Mouse (Mus musculus) MEL (cell line): ENCODE data around the gene Ptprf. TPM values are rescaled to one million over a fixed set of nuclear protein-coding genes. Genes with fewer than 3 reads are reported as not detected.
A peak's percentile ranks its signal among the peaks of the same experiment; 100 is the strongest.

ENCODE experiments used
- DNase-seq: peaks from one replicate; pipeline ENCODE4 v3.0.0; 2011; ENCODE audit warnings: low read depth, low spot score
- H3K27ac ChIP-seq: 2 replicates; pipeline ENCODE4 v1.5.1; 2012; ENCODE audit warnings: low read depth, mild to moderate bottlenecking, control low read depth, low read length, moderate library complexity; ENCODE audit not compliant: control insufficient read depth
- H3K27me3 ChIP-seq, 2 experiments: fragments of 150-350 bp in 1 of 2; sonication (generic) in 1 of 2; 2 replicates each; pipeline ENCODE4 v1.6.1; 2012; ENCODE audit warnings: low read length in 2 of 2, mild to moderate bottlenecking in 2 of 2, improper control_type of control experiment in 1 of 2, moderate library complexity in 1 of 2; ENCODE audit not compliant: insufficient read depth in 2 of 2, control insufficient read depth in 1 of 2
- H3K36me3 ChIP-seq, 2 experiments: 2 replicates each; pipeline ENCODE4 v1.6.1; 2012 to 2014; ENCODE audit warnings: low read length in 2 of 2, improper control_type of control experiment in 1 of 2, inconsistent platforms in 1 of 2, mild to moderate bottlenecking in 1 of 2; ENCODE audit not compliant: insufficient read depth in 2 of 2, control insufficient read depth in 1 of 2
- H3K4me1 ChIP-seq, 2 experiments: fragments of 150-350 bp in 1 of 2; sonication (generic) in 1 of 2; 2 replicates each; pipeline ENCODE4 v1.6.1; 2012; ENCODE audit warnings: low read length in 2 of 2, improper control_type of control experiment in 1 of 2, mild to moderate bottlenecking in 1 of 2; ENCODE audit not compliant: insufficient read depth in 2 of 2, control insufficient read depth in 1 of 2
- H3K4me3 ChIP-seq, 2 experiments: fragments of 150-350 bp in 1 of 2; sonication (generic) in 1 of 2; 2 replicates each; pipeline ENCODE4 v1.5.1; 2012; ENCODE audit warnings: low read depth in 2 of 2, low read length in 2 of 2, mild to moderate bottlenecking in 2 of 2, moderate library complexity in 2 of 2, control low read depth in 1 of 2, improper control_type of control experiment in 1 of 2; ENCODE audit not compliant: control insufficient read depth in 1 of 2, insufficient read depth in 1 of 2
- H3K79me2 ChIP-seq: 2 replicates; pipeline ENCODE4 v1.6.1; 2012; ENCODE audit warnings: mild to moderate bottlenecking, low read length, moderate library complexity; ENCODE audit not compliant: control insufficient read depth, poor library complexity, insufficient read depth
- H3K9ac ChIP-seq: 2 replicates; pipeline ENCODE4 v1.6.1; 2012; ENCODE audit warnings: low read depth, mild to moderate bottlenecking, control low read depth, low read length, moderate library complexity; ENCODE audit not compliant: control insufficient read depth, poor library complexity, severe bottlenecking
- H3K9me3 ChIP-seq: fragments of 150-350 bp; sonication (generic); replicated peaks from 2 replicates; pipeline ENCODE4 v1.6.1; 2012; ENCODE audit warnings: mild to moderate bottlenecking, low read length, improper control_type of control experiment, moderate library complexity; ENCODE audit not compliant: insufficient read depth
- BHLHE40 ChIP-seq: IDR thresholded peaks from 2 replicates; pipeline ENCODE4 v1.6.1; 2012; ENCODE audit warnings: low read depth, mild to moderate bottlenecking, inconsistent platforms, low read length, improper control_type of control experiment, borderline replicate concordance
- CHD2 ChIP-seq: IDR thresholded peaks from 2 replicates; pipeline ENCODE4 v1.6.1; 2011; ENCODE audit warnings: low read length, improper control_type of control experiment
- CTCF ChIP-seq, 3 experiments: IDR thresholded peaks in 2 of 3; conservative IDR thresholded peaks in 1 of 3; 2 replicates each; pipeline ENCODE4 v1.5.1; 2011 to 2012; ENCODE audit warnings: low read length in 3 of 3, low read depth in 2 of 3, mild to moderate bottlenecking in 2 of 3, improper control_type of control experiment in 1 of 3, inconsistent platforms in 1 of 3, mixed read lengths in 1 of 3, moderate library complexity in 1 of 3; ENCODE audit not compliant: control insufficient read depth in 1 of 3, insufficient read depth in 1 of 3, poor library complexity in 1 of 3, severe bottlenecking in 1 of 3
- E2F4 ChIP-seq: IDR thresholded peaks from 2 replicates; pipeline ENCODE4 v1.6.1; 2011; ENCODE audit warnings: low read depth, low read length, improper control_type of control experiment, borderline replicate concordance
- ELF1 ChIP-seq: IDR thresholded peaks from 2 replicates; pipeline ENCODE4 v1.6.1; 2014; ENCODE audit warnings: low read depth, mild to moderate bottlenecking, inconsistent platforms, low read length, improper control_type of control experiment, moderate library complexity
- GATA1 ChIP-seq: IDR thresholded peaks from 2 replicates; pipeline ENCODE4 v1.6.1; 2011; ENCODE audit warnings: low read depth, low read length, improper control_type of control experiment
- JUND ChIP-seq: IDR thresholded peaks from 2 replicates; pipeline ENCODE4 v1.6.1; 2011; ENCODE audit warnings: low read depth, mild to moderate bottlenecking, improper control_type of control experiment, low read length
- MAFK ChIP-seq: IDR thresholded peaks from 2 replicates; pipeline ENCODE4 v1.6.1; 2011; ENCODE audit warnings: low read depth, mild to moderate bottlenecking, low read length, improper control_type of control experiment, borderline replicate concordance
- MAX ChIP-seq: IDR thresholded peaks from 2 replicates; pipeline ENCODE4 v1.6.1; 2011; ENCODE audit warnings: low read length, improper control_type of control experiment
- MAZ ChIP-seq: IDR thresholded peaks from 2 replicates; pipeline ENCODE4 v1.6.1; 2012; ENCODE audit warnings: low read depth, mild to moderate bottlenecking, inconsistent platforms, low read length, improper control_type of control experiment
- MXI1 ChIP-seq: IDR thresholded peaks from 2 replicates; pipeline ENCODE4 v1.6.1; 2011; ENCODE audit warnings: mild to moderate bottlenecking, low read depth, low read length, improper control_type of control experiment
- POLR2A ChIP-seq, 2 experiments: IDR thresholded peaks; 2 replicates each; pipeline ENCODE4 v1.6.1; 2011 to 2012; ENCODE audit warnings: low read length in 2 of 2, mild to moderate bottlenecking in 2 of 2, control low read depth in 1 of 2, improper control_type of control experiment in 1 of 2, low read depth in 1 of 2, moderate library complexity in 1 of 2; ENCODE audit not compliant: control insufficient read depth in 1 of 2, insufficient read depth in 1 of 2, poor library complexity in 1 of 2
- RCOR1 ChIP-seq: IDR thresholded peaks from 2 replicates; pipeline ENCODE4 v1.6.1; 2012; ENCODE audit warnings: low read depth, mild to moderate bottlenecking, inconsistent platforms, low read length, improper control_type of control experiment
- SMC3 ChIP-seq: IDR thresholded peaks from 2 replicates; pipeline ENCODE4 v1.6.1; 2011; ENCODE audit warnings: low read depth, low read length, improper control_type of control experiment
- TBP ChIP-seq: IDR thresholded peaks from 2 replicates; pipeline ENCODE4 v1.8.0; 2011; ENCODE audit warnings: low read depth, low read length, improper control_type of control experiment
- UBTF ChIP-seq: IDR thresholded peaks from 2 replicates; pipeline ENCODE4 v1.6.1; 2012; ENCODE audit warnings: low read depth, mild to moderate bottlenecking, inconsistent platforms, low read length, improper control_type of control experiment, moderate library complexity, borderline replicate concordance; ENCODE audit not compliant: insufficient read depth
- USF1 ChIP-seq: IDR thresholded peaks from 2 replicates; pipeline ENCODE4 v1.6.1; 2014; ENCODE audit warnings: low read depth, mild to moderate bottlenecking, inconsistent platforms, low read length, improper control_type of control experiment, moderate library complexity
- USF2 ChIP-seq, 2 experiments: IDR thresholded peaks; 2 replicates each; pipeline ENCODE4 v1.6.1; 2011 to 2012; ENCODE audit warnings: improper control_type of control experiment in 2 of 2, low read length in 2 of 2, borderline replicate concordance in 1 of 2, inconsistent platforms in 1 of 2, low read depth in 1 of 2, mild to moderate bottlenecking in 1 of 2; ENCODE audit not compliant: insufficient read depth in 1 of 2
- ZC3H11A ChIP-seq: IDR thresholded peaks from 2 replicates; pipeline ENCODE4 v1.6.1; 2012; ENCODE audit warnings: low read depth, mild to moderate bottlenecking, inconsistent platforms, low read length, improper control_type of control experiment
- ZKSCAN1 ChIP-seq: IDR thresholded peaks from 2 replicates; pipeline ENCODE4 v1.6.1; 2012; ENCODE audit warnings: low read depth, mild to moderate bottlenecking, inconsistent platforms, low read length, improper control_type of control experiment, moderate library complexity
- ZNF384 ChIP-seq: IDR thresholded peaks from 2 replicates; pipeline ENCODE4 v1.6.1; 2012; ENCODE audit warnings: low read depth, mild to moderate bottlenecking, inconsistent platforms, low read length, improper control_type of control experiment
- polyA plus RNA-seq, 2 experiments: library from polyadenylated mRNA; stranded (reverse) in 1 of 2; unstranded in 1 of 2; fragments of >175 nt in 1 of 2; fragments of >200 nt in 1 of 2; gene quantifications; 2 replicates each; pipeline versions ENCODE4 v1.2.1 to v1.2.4; 2012; ENCODE audit warnings: low replicate concordance in 2 of 2, low read depth in 1 of 2; ENCODE audit not compliant: insufficient read length in 2 of 2, insufficient read depth in 1 of 2, missing spikeins in 1 of 2
- total RNA-seq: library from RNA; depleted of rRNA; stranded (reverse); fragments of 300-350 nt; gene quantifications from 2 replicates; pipeline ENCODE4 v1.2.3, GENCODE M21; 2012

Ptprf gene
- total and polyA plus RNA-seq, 3 experiments, result 0.04 TPM; not detected in 2

- DNase-seq, result no peak
- Histone ChIP-seq H3K27me3 (no peaks in the 10 kb centered on the region), H3K27ac (no peak overlapping the region), H3K4me3 (no peak overlapping the region), H3K9me3 (no peaks in the 10 kb centered on the region), H3K79me2 (no peaks in the 10 kb centered on the region), H3K4me1 (peaks cover 2 to 3% of the 10 kb centered on the region in 2 experiments; a peak in 3 of 4 replicates), H3K36me3 (peaks cover 0 to 6% of the 10 kb centered on the region in 2 experiments; a peak in 2 of 4 replicates), H3K9ac (no peak overlapping the region)
- no peak for TF ChIP-seq JUND
- no peak for TF ChIP-seq SMC3
- TF ChIP-seq ELF1, result no peak
- no peak for TF ChIP-seq E2F4
- no peak for TF ChIP-seq POLR2A (IDR thresholded peaks at IDR 0.05; ENCODE audit: control insufficient read depth in 1 of 2, insufficient read depth in 1 of 2, low read depth in 1 of 2, low read length in 2 of 2, poor library complexity in 1 of 2)
- TF ChIP-seq USF2 (IDR thresholded peaks at IDR 0.05; ENCODE audit: borderline replicate concordance in 1 of 2, insufficient read depth in 1 of 2, low read depth in 1 of 2, low read length in 2 of 2), result no peak
- no peak for TF ChIP-seq GATA1
- TF ChIP-seq RCOR1, result no peak
- no peak for TF ChIP-seq CTCF (IDR thresholded peaks at IDR 0.05 in 2 of 3, conservative IDR thresholded peaks at IDR 0.05 in 1 of 3; ENCODE audit: control insufficient read depth in 1 of 3, insufficient read depth in 1 of 3, low read depth in 2 of 3, low read length in 3 of 3, poor library complexity in 1 of 3, severe bottlenecking in 1 of 3)
- no peak for TF ChIP-seq ZC3H11A
- TF ChIP-seq UBTF, result no peak
- TF ChIP-seq ZKSCAN1, result no peak
- TF ChIP-seq MAZ, result no peak
- no peak for TF ChIP-seq TBP
- no peak for TF ChIP-seq MAFK
- TF ChIP-seq MAX, result no peak
- TF ChIP-seq USF1, result no peak
These were observed 95.0 kb downstream of the Ptprf start for GRCm38 (mm10) chr4:118196185-118196584.

- H3K79me2 ChIP-seq, result peaks cover 19% of the 10 kb centered on the region
- H3K4me1 ChIP-seq, result peaks cover 0 to 5% of the 10 kb centered on the region in 2 experiments; a peak in 2 of 4 replicates
- TF ChIP-seq JUND (no peak), ELF1 (no peak), CHD2 (no peak), MXI1 (no peak), BHLHE40 (0 out of 2 replicates have a peak, but pooled peaks have one; percentile 13), ZNF384 (peak; percentile 54; the same call in 1 of the 2 replicates), USF1 (no peak)
- peak overlapping the region; percentile 50 to 74 for H3K4me3 ChIP-seq
- peak; percentile 56 for DNase-seq
- H3K27me3 ChIP-seq, result no peaks in the 10 kb centered on the region
- peak overlapping the region; percentile 95 for H3K9ac ChIP-seq
- peak overlapping the region; percentile 91 for H3K27ac ChIP-seq
- H3K36me3 ChIP-seq, result peaks cover 0 to 9% of the 10 kb centered on the region in 2 experiments; a peak in 2 of 4 replicates
- H3K9me3 ChIP-seq, result no peaks in the 10 kb centered on the region
These were observed 110.7 kb downstream of the Ptprf start for GRCm38 (mm10) chr4:118180301-118181080.
